Mouse (Mus musculus) heart, adult 10 weeks (tissue): Measurements from ENCODE around the gene Elmod1. TPM values are rescaled to one million over a fixed set of nuclear protein-coding genes. Genes with fewer than 3 reads are reported as not detected.

Experiments used
- polyA plus RNA-seq: library from polyadenylated mRNA; stranded (reverse); fragments of 350-450 nt; fragmentation: Illumina TruSeq; extraction: RNeasy Lipid Tissue Mini Kit (QIAGEN cat#74804); gene quantifications from one replicate; pipeline ENCODE4 v1.2.3, GENCODE M21; 2014; ENCODE audit warnings: low read depth, low replicate concordance

Elmod1 gene
- not detected for polyA plus RNA-seq

GRCm38 (mm10) chr9:53975122-53975518 lies at the start of gene Elmod1:
Elmod1 (minus strand) TSS chr9:53975301.

Other genes starting within 250 kb of the Elmod1 start
- 0.29 TPM for gene Slc35f2, start 203.8 kb downstream of the Elmod1 start, polyA plus RNA-seq
- gene Sln, start 125.1 kb downstream of the Elmod1 start, polyA plus RNA-seq: 237 TPM
- 0.31 TPM for gene Tnfaip8l3, start 93.1 kb upstream of the Elmod1 start, polyA plus RNA-seq